Mouse (Mus musculus): ENCODE data around the gene Phospho1. TPM values are rescaled to one million over a fixed set of nuclear protein-coding genes. Genes with fewer than 3 reads are reported as not detected.

Gene Phospho1
- total and polyA plus RNA-seq, 2 experiments from 2014 or later, result 2.1 TPM; not detected in 1

GRCm38 (mm10) chr11:95814101-95814500, 10.2 kb upstream of the Phospho1 start:
- H3K4me3 ChIP-seq (ENCODE audit: low read depth, low read length), result no peak overlapping the region
- H3K9me3 ChIP-seq (ENCODE audit: low read length), result no peaks in the 10 kb centered on the region
- H3K27me3 ChIP-seq (ENCODE audit: insufficient read depth, low read length), result no peaks in the 10 kb centered on the region
- ATAC-seq (ENCODE audit: low FRiP score) (no peak), DNase-seq (ENCODE audit: low spot score) (no peak)
- no peak overlapping the region for H3K9ac ChIP-seq (replicated peaks; ENCODE audit: low read length, poor library complexity, severe bottlenecking)
- WGBS, result 89% methylated on average over 2 of the region's 2 CpGs
- no peak overlapping the region for H3K27ac ChIP-seq (ENCODE audit: low read depth, low read length)
- no peak overlapping the region for H3K4me2 ChIP-seq (ENCODE audit: low read depth, low read length, poor library complexity, severe bottlenecking)
- no peaks in the 10 kb centered on the region for H3K36me3 ChIP-seq (ENCODE audit: insufficient read depth, low read length)
- no peaks in the 10 kb centered on the region for H3K4me1 ChIP-seq (ENCODE audit: insufficient read depth, low read length)
- no peak for TF ChIP-seq CTCF (IDR thresholded peaks at IDR 0.05)

- Histone ChIP-seq H3K36me3 (ENCODE audit: insufficient read depth, low read length) (no peaks in the 10 kb centered on the region), H3K27me3 (ENCODE audit: insufficient read depth, low read length) (no peaks in the 10 kb centered on the region), H3K4me2 (ENCODE audit: low read depth, low read length, poor library complexity, severe bottlenecking) (no peak overlapping the region), H3K9me3 (ENCODE audit: low read length) (no peaks in the 10 kb centered on the region), H3K27ac (ENCODE audit: low read depth, low read length) (no peak overlapping the region), H3K9ac (replicated peaks; ENCODE audit: low read length, poor library complexity, severe bottlenecking) (no peak overlapping the region), H3K4me1 (ENCODE audit: insufficient read depth, low read length) (no peaks in the 10 kb centered on the region), H3K4me3 (ENCODE audit: low read depth, low read length) (no peak overlapping the region)
- no peak for TF ChIP-seq CTCF (IDR thresholded peaks at IDR 0.05)
- DNase-seq (ENCODE audit: low spot score), result no peak
- 77% methylated on average over 5 of the region's 5 CpGs for WGBS
- no peak for ATAC-seq (ENCODE audit: low FRiP score)
These were observed 9.4 kb upstream of the Phospho1 start for GRCm38 (mm10) chr11:95814857-95815256.

GRCm38 (mm10) chr11:95815412-95815811, 8.9 kb upstream of the Phospho1 start:
- no peak overlapping the region for H3K4me3 ChIP-seq (ENCODE audit: low read depth, low read length)
- H3K4me1 ChIP-seq (ENCODE audit: insufficient read depth, low read length), result no peaks in the 10 kb centered on the region
- no peak for DNase-seq (ENCODE audit: low spot score)
- 70% methylated on average over 9 of the region's 9 CpGs for WGBS
- H3K27me3 ChIP-seq (ENCODE audit: insufficient read depth, low read length), result no peaks in the 10 kb centered on the region
- TF ChIP-seq CTCF (IDR thresholded peaks at IDR 0.05), result no peak
- no peaks in the 10 kb centered on the region for H3K36me3 ChIP-seq (ENCODE audit: insufficient read depth, low read length)
- no peak overlapping the region for H3K9ac ChIP-seq (replicated peaks; ENCODE audit: low read length, poor library complexity, severe bottlenecking)
- ATAC-seq (ENCODE audit: low FRiP score), result no peak
- H3K27ac ChIP-seq (ENCODE audit: low read depth, low read length), result no peak overlapping the region
- H3K9me3 ChIP-seq (ENCODE audit: low read length), result no peaks in the 10 kb centered on the region
- no peak overlapping the region for H3K4me2 ChIP-seq (ENCODE audit: low read depth, low read length, poor library complexity, severe bottlenecking)

- H3K4me1 ChIP-seq (ENCODE audit: insufficient read depth, low read length), result no peaks in the 10 kb centered on the region
- ATAC-seq (ENCODE audit: low FRiP score) (no peak), DNase-seq (ENCODE audit: low spot score) (no peak)
- no peak overlapping the region for H3K4me3 ChIP-seq (ENCODE audit: low read depth, low read length)
- no peak for TF ChIP-seq CTCF (IDR thresholded peaks at IDR 0.05)
- WGBS, result 90% methylated on average over 8 of the region's 8 CpGs
- H3K36me3 ChIP-seq (ENCODE audit: insufficient read depth, low read length), result no peaks in the 10 kb centered on the region
- H3K27me3 ChIP-seq (ENCODE audit: insufficient read depth, low read length), result no peaks in the 10 kb centered on the region
- no peaks in the 10 kb centered on the region for H3K9me3 ChIP-seq (ENCODE audit: low read length)
- H3K27ac ChIP-seq (ENCODE audit: low read depth, low read length), result no peak overlapping the region
- H3K9ac ChIP-seq (replicated peaks; ENCODE audit: low read length, poor library complexity, severe bottlenecking), result no peak overlapping the region
- no peak overlapping the region for H3K4me2 ChIP-seq (ENCODE audit: low read depth, low read length, poor library complexity, severe bottlenecking)
These were observed 5.2 kb upstream of the Phospho1 start for GRCm38 (mm10) chr11:95819138-95819537.

GRCm38 (mm10) chr11:95821511-95821910, 2.8 kb upstream of the Phospho1 start:
- Histone ChIP-seq H3K27me3 (ENCODE audit: insufficient read depth, low read length) (peaks cover 15% of the 10 kb centered on the region), H3K4me1 (ENCODE audit: insufficient read depth, low read length) (peaks cover 5% of the 10 kb centered on the region; the same call in 1 of the 2 replicates), H3K27ac (ENCODE audit: low read depth, low read length) (no peak overlapping the region), H3K9ac (replicated peaks; ENCODE audit: low read length, poor library complexity, severe bottlenecking) (no peak overlapping the region), H3K4me3 (ENCODE audit: low read depth, low read length) (no peak overlapping the region), H3K36me3 (ENCODE audit: insufficient read depth, low read length) (no peaks in the 10 kb centered on the region), H3K9me3 (ENCODE audit: low read length) (no peaks in the 10 kb centered on the region), H3K4me2 (ENCODE audit: low read depth, low read length, poor library complexity, severe bottlenecking) (no peak overlapping the region)
- no peak for ATAC-seq (ENCODE audit: low FRiP score)
- no peak for DNase-seq (ENCODE audit: low spot score)
- 90% methylated on average over 3 of the region's 3 CpGs for WGBS
- no peak for TF ChIP-seq CTCF (IDR thresholded peaks at IDR 0.05)

GRCm38 (mm10) chr11:95822437-95822836, 1.9 kb upstream of the Phospho1 start:
- Histone ChIP-seq H3K9ac (replicated peaks; ENCODE audit: low read length, poor library complexity, severe bottlenecking) (no peak overlapping the region), H3K4me1 (ENCODE audit: insufficient read depth, low read length) (peaks cover 5% of the 10 kb centered on the region; the same call in 1 of the 2 replicates)

More at GRCm38 (mm10) chr11:95822437-95822836, 1.9 kb upstream of the Phospho1 start:
- DNase-seq (ENCODE audit: low spot score) (no peak), ATAC-seq (ENCODE audit: low FRiP score) (no peak)
- Histone ChIP-seq H3K27me3 (ENCODE audit: insufficient read depth, low read length) (peaks cover 23% of the 10 kb centered on the region), H3K9me3 (ENCODE audit: low read length) (no peaks in the 10 kb centered on the region), H3K36me3 (ENCODE audit: insufficient read depth, low read length) (no peaks in the 10 kb centered on the region), H3K4me3 (ENCODE audit: low read depth, low read length) (no peak overlapping the region), H3K27ac (ENCODE audit: low read depth, low read length) (no peak overlapping the region), H3K4me2 (ENCODE audit: low read depth, low read length, poor library complexity, severe bottlenecking) (no peak overlapping the region)
- no peak for TF ChIP-seq CTCF (IDR thresholded peaks at IDR 0.05)
- WGBS, result 97% methylated on average over 4 of the region's 4 CpGs

Measured in midbrain, postnatal 0 days (tissue).